Mouse (Mus musculus) small intestine, adult 10 weeks (tissue): ENCODE data around the gene Angptl6. TPM values are rescaled to one million over a fixed set of nuclear protein-coding genes. Genes with fewer than 3 reads are reported as not detected.

Experiments
- polyA plus RNA-seq: library from polyadenylated mRNA; stranded (reverse); fragments of 350-450 nt; fragmentation: Illumina TruSeq; extraction: RNeasy Lipid Tissue Mini Kit (QIAGEN cat#74804); gene quantifications from one replicate; pipeline ENCODE4 v1.2.3, GENCODE M21; 2014; ENCODE audit warnings: low replicate concordance

The Angptl6 gene
- polyA plus RNA-seq: not detected

DNA sequence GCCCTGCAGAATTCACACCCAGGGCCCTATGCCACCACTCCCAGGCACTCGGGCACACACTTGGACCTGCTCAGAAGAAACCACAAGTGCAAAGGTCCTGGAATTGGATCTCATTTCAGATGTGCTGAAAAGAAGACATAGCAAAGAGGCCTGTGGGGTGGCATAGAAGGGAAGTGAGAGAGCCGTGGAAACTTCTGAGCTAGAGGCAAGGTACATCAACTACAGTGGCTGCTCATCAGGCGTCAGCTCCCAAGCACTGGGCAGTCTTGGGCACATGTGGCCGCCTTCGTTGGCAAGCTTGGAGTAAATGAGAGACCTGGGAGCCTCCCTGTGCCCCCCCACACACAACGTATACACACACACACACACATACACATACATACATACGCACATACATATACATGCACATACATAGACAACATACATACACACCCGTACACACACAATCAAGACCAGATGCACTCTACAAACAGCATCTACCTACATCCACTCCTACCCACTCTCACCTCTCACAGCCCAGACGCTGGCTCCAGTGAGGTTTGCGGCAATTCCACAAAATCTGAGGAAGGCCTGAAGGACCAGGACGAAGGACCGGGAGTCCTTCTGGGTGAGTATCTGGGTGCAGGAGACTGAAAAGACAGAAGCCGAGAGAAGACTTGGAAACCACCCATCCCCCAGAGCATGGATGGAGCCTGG lies at the start of gene Angptl6:
Angptl6 (minus strand) TSS at position 631 of the 696 bp plus-strand sequence.

DNA sequence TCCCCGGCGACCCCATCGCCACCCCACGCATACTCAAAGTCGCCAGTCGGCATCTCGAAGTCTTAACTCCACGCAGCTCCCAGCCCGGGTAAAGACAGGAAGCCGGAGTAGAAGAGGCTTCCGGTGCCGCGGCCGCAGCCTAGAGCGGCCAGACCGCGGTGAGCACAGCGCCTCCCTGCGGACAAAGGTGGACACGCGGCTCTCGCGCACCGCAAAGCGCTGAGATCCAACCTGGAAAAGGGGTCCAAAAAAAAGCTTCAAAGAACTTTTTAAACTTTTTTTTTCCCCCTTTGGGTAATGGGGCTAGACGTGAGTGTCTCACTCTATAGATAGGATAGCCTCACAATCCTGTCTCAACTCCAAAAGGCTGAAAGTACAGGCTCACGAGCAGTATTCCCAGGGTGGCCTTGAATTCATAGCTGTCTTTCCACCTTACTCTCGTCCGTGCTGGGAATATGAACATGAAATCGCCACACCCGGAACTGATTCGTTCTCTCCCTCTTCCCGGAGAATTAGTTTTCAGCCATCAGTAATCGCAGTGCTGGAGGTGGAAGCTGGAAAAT lies 19.1 kb upstream of the Angptl6 start, which contains the start of gene Eif3g:
Eif3g (minus strand) TSS at position 113 of the 563 bp plus-strand sequence.

DNA sequence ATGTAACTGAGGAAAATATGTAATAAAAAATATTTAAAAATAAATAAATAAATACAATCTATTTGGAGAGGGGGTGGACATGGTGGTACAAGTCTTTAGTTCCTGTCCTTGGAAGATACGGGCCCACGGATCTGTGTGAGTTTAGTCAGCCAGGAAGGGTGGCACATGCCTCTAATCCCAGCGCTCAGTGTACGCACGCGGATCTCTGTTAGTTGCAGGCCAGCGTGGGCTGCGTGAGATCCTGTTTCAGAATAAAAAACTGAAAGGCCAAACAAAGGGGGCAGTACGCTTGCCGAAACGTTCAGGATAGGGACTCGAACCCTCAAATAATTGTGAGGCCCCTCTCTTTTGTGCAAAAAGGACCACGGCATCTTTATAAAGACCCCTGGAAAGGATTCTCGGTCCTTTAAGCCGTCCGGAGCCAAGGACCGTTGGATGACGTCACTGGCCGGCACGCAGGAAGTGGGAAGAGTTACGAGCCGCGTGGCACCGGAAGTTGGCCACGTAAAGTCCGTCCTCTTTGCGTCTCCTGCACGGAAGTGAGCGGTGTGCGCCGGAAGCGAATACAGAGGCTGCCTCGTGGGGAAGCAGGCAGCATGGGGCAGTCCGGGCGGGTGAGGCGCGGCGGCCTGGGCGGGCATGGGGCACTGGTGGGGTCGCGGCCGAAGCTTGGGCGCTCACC lies 8.3 kb upstream of the Angptl6 start, which contains the start of gene Ppan:
Ppan (plus strand) TSS at position 472 of the 682 bp plus-strand sequence.

DNA sequence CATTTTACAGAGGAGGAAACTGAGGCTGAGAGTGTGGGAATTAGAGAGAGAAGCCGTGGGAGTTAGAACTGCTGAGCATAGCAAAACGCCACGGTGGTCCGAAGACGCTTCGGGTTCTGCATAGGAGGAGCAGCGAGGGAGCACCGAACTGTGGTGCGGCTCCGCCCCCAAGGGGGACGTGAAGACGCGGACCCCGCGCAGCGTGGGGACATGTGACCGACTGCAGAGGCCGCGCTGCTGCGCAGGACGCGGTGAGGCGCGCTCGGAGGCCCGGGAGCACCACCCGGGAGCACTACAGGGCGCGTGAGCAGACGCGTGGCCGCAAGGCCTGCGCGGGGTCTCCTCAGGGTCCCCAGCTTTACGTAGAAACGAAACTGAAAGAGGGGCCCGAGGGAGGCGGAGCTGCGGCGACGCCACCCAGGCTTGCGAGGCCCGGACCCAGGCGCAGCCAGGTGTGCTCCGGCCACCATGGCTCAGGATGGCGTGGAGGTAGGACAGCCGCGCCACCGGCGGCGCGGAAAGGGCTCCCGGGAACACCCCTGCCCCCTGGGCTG lies 11.0 kb downstream of the Angptl6 start, which contains the start of gene A230050P20Rik:
A230050P20Rik (plus strand) TSS at position 195 of the 554 bp plus-strand sequence.

Other genes with a start within 250 kb of the Angptl6 start
- 22.8 TPM for gene Ubl5, start 236.8 kb downstream of the Angptl6 start, polyA plus RNA-seq
- gene Fbxl12, start 235.0 kb downstream of the Angptl6 start, polyA plus RNA-seq: 5.1 TPM
- gene Pin1, start 227.6 kb downstream of the Angptl6 start, polyA plus RNA-seq: 0.52 TPM
- gene Olfm2, start 133.4 kb downstream of the Angptl6 start, polyA plus RNA-seq: 0.52 TPM
- gene Col5a3, start 64.7 kb downstream of the Angptl6 start, polyA plus RNA-seq: 0.15 TPM
- not detected for gene Rdh8, start 61.2 kb downstream of the Angptl6 start, polyA plus RNA-seq
- gene A230050P20Rik, start 11.1 kb downstream of the Angptl6 start, polyA plus RNA-seq: 3.6 TPM
- gene Ppan, start 8.4 kb upstream of the Angptl6 start, polyA plus RNA-seq: 0.48 TPM
- gene Eif3g, start 18.9 kb upstream of the Angptl6 start, polyA plus RNA-seq: 8.9 TPM
- 5.3 TPM for gene Dnmt1, start 80.2 kb upstream of the Angptl6 start, polyA plus RNA-seq
- 0.07 TPM for gene S1pr2, start 97.1 kb upstream of the Angptl6 start, polyA plus RNA-seq
- gene Mrpl4, start 123.0 kb upstream of the Angptl6 start, polyA plus RNA-seq: 1.6 TPM
- gene Icam1, start 136.3 kb upstream of the Angptl6 start, polyA plus RNA-seq: 2.1 TPM
- gene Icam4, start 149.6 kb upstream of the Angptl6 start, polyA plus RNA-seq: not detected
- gene Icam5, start 152.3 kb upstream of the Angptl6 start, polyA plus RNA-seq: not detected
- gene Zglp1, start 187.4 kb upstream of the Angptl6 start, polyA plus RNA-seq: not detected
- gene Gm49373, start 193.4 kb upstream of the Angptl6 start, polyA plus RNA-seq: 0.22 TPM
- gene Fdx1l, start 193.9 kb upstream of the Angptl6 start, polyA plus RNA-seq: not detected
- gene Gm38431, start 212.3 kb upstream of the Angptl6 start, polyA plus RNA-seq: 1.3 TPM
- gene Raver1, start 212.3 kb upstream of the Angptl6 start, polyA plus RNA-seq: 10.2 TPM